Mouse (Mus musculus) liver, adult (tissue): ENCODE results near the gene Ubqlnl.

ENCODE experiments used
- GATA4 ChIP-seq: IDR thresholded peaks from 2 replicates; pipeline ENCODE4 v1.6.1; 2014; ENCODE audit warnings: mild to moderate bottlenecking, low read length; ENCODE audit not compliant: insufficient replicate concordance

The Ubqlnl gene

DNA sequence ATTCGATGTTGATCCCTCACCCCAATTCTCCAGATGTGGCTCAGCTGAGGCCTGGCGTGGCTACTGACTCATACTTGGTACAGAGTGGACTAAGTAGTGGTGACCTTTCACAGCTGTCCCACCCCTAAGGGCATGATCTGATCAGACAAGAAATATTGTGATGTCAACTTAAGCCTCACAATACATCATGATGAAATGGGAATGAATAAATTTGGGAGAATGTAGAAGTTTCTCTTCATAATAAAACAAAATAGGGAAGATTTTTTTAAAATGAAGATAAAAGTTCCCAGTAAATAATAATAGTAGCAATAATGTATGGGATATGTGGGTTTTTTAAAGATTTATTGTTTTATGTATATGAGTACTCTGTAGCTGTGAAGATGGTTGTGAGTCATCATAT lies at the start of gene Ubqlnl:
Gene Ubqlnl, minus strand, starts transcription at position 101 of the 400 bp plus-strand sequence.
- TF ChIP-seq GATA4, result no peak

DNA sequence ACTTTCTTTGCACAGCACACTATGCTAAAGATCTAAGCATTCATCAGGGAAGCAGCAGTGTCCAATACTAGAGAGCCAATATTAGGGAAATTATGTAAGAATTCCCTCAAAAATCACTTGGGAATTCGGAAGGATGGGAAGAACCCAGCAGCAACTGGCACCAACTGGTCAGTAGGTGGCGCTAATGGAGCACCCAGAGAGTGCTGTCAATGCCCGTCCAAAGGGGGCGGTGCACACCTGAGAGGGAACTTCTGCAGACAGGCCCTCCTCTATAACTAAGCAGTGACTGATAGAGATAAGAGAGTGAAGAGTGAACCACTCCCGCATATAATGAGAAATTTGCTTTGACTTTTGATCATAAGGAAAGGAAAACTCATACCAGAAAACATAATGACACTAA lies 49.5 kb upstream of the Ubqlnl start:
- no peak for TF ChIP-seq GATA4

DNA sequence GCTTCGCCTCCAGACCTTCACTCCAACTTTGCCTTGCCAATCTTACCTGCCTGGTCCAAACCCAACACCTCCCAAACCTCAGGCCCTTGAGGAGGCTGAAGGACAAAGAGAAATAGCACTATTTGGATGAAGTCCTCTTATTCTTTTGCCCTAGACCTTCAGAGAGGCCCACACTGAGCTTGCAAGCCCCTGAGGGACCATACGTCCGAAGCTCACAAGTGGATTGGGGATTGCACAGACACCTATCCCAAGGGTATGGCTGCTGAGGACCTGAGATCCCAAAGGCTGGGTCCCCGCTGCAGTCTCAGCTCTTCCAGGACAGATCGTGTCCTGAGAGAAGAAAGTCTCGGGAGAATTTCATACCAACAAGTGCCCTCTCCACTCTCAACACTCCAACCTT lies 45.5 kb upstream of the Ubqlnl start, which contains the start of gene Olfr649:
Gene Olfr649, minus strand, starts transcription at position 101 of the 400 bp plus-strand sequence.
- TF ChIP-seq GATA4, result no peak

DNA sequence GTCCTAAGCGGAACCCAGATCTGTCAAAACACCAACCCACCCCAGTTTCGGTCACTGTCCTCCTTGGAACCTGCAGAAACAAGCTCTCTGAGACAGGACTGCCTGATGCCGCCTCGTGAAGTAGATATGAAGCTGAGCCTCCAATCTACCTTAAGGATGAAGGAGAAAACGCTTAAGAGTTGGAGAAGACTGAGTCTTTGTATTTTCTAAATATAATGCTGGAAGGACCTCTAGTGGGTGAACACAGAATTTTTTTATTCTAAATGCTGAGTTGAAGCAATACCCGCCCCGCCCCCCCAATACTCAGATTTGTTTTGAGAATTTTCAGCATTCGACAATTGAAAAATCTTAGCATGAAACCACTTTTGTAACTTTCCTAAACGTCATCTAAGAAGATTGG lies 40.9 kb upstream of the Ubqlnl start:
- TF ChIP-seq GATA4, result no peak

DNA sequence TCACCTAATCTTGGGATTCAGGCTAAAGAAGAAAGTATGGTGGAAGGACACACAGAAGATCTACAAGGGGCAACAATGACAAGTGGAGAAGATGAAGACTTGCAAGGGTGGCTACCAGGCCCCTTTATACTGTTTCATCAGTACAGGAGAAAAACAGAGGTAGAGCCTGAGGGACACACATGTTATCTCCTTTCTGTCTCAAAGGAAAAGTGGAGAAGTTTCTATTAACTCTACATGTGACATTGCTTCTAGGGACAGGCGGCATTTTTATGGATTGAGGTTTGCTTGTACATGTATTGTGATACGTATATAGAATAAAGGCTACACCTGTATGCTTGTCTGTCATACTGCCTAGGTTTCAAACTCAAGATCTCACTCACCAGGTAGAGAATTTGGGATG lies 32.9 kb upstream of the Ubqlnl start, which contains the start of gene Olfr648:
Gene Olfr648, minus strand, starts transcription at position 101 of the 400 bp plus-strand sequence.
- no peak for TF ChIP-seq GATA4

DNA sequence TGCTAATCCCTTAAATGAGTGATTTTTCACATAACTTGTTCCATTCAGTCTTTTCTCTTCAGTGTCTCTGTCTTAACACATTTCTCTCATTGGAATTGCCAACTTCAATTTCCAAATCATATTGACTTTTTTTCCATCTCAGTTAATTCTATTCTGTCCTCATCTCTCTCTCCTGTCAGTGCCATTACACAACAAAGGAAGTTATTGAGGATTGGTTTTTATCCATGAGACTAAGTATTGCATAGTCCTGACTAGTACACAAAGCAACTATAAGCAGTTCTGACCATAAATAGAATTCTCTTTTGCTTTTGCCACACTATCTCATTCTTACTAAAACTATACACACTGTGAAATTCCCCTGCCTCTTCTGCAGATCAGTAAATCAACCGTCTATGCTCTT lies 28.7 kb upstream of the Ubqlnl start:
- TF ChIP-seq GATA4, result no peak

DNA sequence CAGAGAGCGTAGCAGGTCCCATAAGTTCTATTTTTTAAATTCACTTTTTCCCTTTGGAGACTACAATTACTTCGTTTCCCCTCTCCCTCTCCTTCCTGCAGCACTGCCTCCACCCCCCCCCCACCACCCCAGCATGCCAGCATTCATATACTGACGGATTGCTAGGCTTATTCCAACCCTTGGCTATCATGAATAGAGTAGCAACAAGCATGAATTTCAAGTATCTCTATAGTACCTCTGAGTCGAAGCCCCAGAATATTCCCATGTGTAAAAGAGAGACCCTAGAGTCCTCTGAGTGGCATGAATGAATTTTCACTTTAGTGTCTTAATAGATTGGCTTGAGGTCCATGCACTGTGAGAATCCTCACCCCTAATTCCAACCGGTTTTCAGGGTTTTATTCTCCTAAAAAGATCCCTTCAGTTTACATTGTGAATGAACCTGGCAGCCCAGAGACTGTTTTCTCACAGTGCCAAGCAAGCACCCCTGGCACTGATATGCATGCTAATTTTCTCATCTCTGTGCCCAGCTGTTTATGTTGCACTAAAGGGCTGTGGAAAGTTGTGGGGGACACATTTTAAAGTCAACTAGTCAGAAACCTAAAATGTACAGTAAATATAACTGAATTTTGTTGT lies 28.2 kb upstream of the Ubqlnl start:
- no peak for TF ChIP-seq GATA4

DNA sequence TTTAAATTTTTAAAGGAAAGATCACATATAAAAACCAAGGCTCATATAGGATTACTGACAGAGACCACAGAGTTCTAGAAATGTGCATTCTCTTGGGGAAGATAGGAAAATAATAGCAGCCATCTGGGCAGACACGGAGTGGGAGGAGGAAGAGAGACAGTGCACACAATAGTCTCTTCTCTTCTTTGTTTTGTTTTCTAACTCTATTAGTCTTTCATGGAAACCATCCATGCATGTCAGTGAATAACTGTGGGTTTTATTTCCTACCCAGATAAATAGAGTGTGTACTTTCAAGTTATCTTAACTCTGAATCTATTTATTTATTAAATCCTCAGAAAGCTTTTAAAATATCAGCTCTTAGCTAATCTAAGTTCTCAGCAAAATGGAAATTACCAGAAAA lies 24.7 kb upstream of the Ubqlnl start:
- no peak for TF ChIP-seq GATA4

DNA sequence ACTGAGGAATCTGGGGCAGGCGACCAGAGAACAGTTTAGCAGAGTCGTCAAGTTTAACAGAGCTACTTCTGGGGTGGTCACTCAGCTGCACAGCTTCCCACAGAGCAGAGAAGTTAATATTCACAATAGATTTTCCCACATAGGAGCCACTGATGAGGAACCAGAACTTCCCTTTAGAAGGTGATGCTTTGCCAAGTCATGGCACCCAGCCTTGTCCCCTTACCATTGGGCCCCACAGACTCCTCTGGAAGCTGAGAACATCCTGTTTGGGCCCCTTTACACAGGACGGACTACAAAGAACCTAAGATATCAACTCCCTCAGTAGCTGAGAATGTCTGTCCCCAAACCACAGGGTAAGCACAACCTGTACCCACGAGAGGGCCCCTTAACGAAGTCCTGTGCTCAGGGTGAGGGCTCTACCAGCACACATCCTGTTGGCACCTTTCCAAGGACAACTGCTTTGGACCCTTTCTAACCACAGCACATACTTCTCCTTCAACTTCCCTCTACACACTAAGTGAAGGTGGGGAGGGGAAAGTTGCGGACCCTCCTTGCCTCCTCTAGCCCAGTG lies 19.4 kb upstream of the Ubqlnl start:
- TF ChIP-seq GATA4, result no peak

DNA sequence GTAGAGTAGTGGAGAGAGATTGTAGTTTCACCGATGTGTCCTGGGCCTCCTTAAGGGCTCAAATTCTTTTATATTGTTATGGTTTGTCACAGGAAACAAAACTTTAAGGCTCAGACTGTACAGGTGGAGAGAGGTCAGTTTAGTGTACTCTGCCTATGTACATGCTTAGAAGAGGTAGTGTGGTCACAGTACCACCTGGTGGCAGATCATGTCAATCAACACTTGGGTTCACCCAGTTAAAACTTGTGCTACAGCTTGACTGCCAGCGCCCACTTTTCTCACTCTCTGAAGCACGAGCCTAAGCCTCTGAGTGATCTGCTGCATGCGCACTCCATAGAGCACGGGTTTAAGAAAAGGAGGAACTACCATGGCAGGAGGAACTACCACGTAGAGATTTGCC lies 16.7 kb upstream of the Ubqlnl start:
- TF ChIP-seq GATA4, result no peak

DNA sequence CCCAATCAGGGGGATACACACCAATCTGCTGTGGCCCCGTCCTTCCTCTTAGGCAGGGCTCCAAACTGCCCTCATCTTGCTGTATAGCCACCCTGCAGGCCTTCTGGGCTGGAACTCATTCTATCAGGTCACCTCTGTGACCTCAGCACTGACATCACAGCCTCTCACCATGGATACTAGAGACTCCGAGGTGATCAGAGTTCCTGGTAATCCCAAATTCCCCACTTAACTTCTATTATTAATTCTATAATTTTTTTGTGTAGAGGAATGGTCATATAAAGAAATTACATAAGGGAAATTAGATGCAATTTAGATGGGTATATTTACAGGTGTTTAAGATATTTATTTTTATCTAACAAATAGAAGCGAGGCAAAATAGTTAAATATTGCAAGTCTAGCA lies 7.2 kb downstream of the Ubqlnl start, which contains the start of gene Ubqln3:
Gene Ubqln3, minus strand, starts transcription at position 101 of the 400 bp plus-strand sequence.
- no peak for TF ChIP-seq GATA4

DNA sequence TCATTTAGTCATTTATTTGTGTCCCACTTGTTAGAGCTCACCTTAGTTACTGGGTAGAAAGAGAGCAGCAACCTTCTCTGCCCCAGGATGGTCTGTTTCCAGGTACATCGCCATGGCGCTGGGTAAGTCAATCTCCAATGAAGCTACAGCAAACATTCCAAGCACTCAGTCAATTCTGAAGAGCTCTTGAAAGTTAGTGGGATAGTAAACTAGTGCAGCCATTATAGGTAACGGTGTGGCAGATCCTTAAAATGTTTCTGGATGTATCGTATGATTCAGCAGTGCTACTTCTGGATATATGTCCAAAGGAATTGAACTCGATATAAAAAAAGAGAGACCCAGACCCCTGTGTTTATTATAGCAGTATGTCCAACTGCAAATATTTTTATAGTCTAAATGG lies 13.1 kb downstream of the Ubqlnl start, which contains the start of gene Olfr643:
Gene Olfr643, minus strand, starts transcription at position 101 of the 400 bp plus-strand sequence.
- TF ChIP-seq GATA4, result no peak

DNA sequence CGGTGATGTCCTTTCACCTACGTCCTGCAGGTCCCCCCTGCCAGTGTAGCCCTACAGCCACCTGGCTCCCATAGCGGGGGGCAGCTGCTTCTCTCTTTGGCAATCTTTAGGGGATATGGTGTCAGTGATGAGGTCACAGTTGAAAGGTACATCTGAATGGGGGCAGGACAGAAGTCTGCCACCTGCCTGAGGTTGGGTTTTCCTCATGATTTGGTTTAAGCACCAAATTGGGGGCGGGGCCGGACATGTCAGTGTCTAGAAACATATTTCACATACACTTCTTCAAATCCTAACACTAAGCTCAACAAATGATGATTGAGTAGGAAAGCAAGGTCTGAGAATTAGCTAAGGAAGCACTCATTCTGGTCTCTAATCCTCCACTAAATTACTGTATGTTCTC lies 20.6 kb downstream of the Ubqlnl start, which contains the start of gene Ubqln5:
Gene Ubqln5, minus strand, starts transcription at position 101 of the 400 bp plus-strand sequence.
- TF ChIP-seq GATA4, result no peak

DNA sequence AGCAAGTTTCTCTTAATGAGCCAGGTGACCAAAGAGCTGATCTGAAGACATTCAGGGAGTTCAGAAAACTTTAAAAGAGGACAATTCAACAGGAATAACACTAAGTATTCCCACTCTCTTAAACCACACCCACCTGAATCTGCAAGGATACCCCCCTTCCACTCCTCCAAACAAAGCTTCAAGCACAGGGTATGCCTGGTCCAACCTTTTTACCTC lies 45.7 kb downstream of the Ubqlnl start, which contains the start of gene Olfr646:
Gene Olfr646, plus strand, starts transcription at position 117 of the 216 bp plus-strand sequence.
- no peak for TF ChIP-seq GATA4

DNA sequence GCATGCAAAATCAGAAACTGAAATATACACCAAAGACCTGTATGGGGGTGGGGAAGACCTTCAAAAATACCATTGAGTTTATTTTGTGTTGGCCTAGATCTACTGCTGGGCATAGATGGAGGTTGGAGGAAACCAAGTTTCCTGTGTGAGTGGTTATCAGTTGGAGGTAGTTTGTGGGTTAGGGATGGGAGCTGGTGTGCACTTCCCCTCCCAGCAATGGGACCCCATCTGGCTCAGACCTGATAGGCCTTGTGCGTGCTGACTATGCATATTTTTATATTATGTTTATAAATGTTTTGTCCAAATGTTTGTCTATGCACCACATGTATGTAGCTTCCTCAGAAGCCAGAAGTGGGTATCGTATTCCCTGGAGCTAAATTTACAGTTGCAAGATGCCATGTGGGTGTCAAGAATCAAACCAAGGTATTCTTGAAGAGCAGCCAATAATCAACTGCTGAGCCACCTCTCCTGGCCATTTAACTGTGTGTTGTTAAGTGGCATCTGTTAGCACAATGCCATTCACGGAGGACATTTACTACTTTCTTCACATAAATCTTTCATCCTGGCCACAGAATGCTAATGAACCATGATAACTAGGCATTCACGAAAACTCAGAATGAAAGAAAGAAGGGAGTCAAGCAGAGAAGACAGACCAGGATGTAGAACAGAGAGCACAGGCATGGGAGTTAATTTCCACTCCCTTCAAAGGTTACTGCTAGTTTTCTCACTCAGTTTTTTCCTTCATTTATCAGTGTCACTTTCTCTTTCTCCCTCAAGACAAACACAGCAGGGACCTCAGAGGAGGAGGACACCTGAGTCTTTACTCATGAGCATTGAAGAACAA lies 46.2 kb downstream of the Ubqlnl start:
- no peak for TF ChIP-seq GATA4
